In genomic region chr10:52216797-52217563, GRCm38 (mm10) we compare ENCODE assay signal across 8 mouse cellular contexts. TPM values are rescaled to one million over a fixed set of nuclear protein-coding genes. Genes with fewer than 3 reads are reported as not detected.
A peak's percentile ranks its signal among the peaks of the same experiment; 100 is the strongest.
DNase-seq lines count a peak whose midpoint lies in the region; ATAC-seq lines count a peak whose summit lies in the region.

No protein-coding gene starts in this region.

- WGBS in embryonic facial prominence, embryonic 14.5 days, result 23% methylated on average over 7 of the region's 7 CpGs
- 23% methylated on average over 7 of the region's 7 CpGs for WGBS in hindbrain, embryonic 11.5 days

- H3K4me1 ChIP-seq in embryonic facial prominence, embryonic 14.5 days (ENCODE audit: control insufficient read depth, insufficient read depth, low read length), result no peaks in the 10 kb centered on the region
- H3K4me1 ChIP-seq in hindbrain, embryonic 11.5 days (replicated peaks; ENCODE audit: control insufficient read depth, insufficient read depth, low read length), result no peaks in the 10 kb centered on the region

- no peaks in the 10 kb centered on the region for H3K27me3 ChIP-seq in embryonic facial prominence, embryonic 14.5 days (replicated peaks; ENCODE audit: control insufficient read depth, insufficient read depth, low read length)
- H3K27me3 ChIP-seq in hindbrain, embryonic 11.5 days (ENCODE audit: control insufficient read depth, insufficient read depth, low read length), result no peaks in the 10 kb centered on the region

- peak; percentile 51; the same call in 1 of the 2 replicates for ATAC-seq in embryonic facial prominence, embryonic 14.5 days (ENCODE audit: low read depth)
- peak; percentile 45; the same call in 1 of the 2 replicates for ATAC-seq in hindbrain, embryonic 11.5 days (ENCODE audit: low FRiP score)

- no peak overlapping the region for H3K9ac ChIP-seq in embryonic facial prominence, embryonic 14.5 days (ENCODE audit: low read depth, low read length)
- H3K9ac ChIP-seq in hindbrain, embryonic 11.5 days (ENCODE audit: low read depth, low read length), result no peak overlapping the region

- H3K27ac ChIP-seq in embryonic facial prominence, embryonic 14.5 days (replicated peaks; ENCODE audit: low read depth, low read length), result no peak overlapping the region
- no peak overlapping the region for H3K27ac ChIP-seq in hindbrain, embryonic 11.5 days (ENCODE audit: low read depth, low read length)

- no peaks in the 10 kb centered on the region for H3K36me3 ChIP-seq in embryonic facial prominence, embryonic 14.5 days (ENCODE audit: control insufficient read depth, insufficient read depth, low read length)
- no peaks in the 10 kb centered on the region for H3K36me3 ChIP-seq in hindbrain, embryonic 11.5 days (ENCODE audit: control insufficient read depth, insufficient read depth, low read length)

- H3K9me3 ChIP-seq in embryonic facial prominence, embryonic 14.5 days (ENCODE audit: control insufficient read depth, low read length), result no peaks in the 10 kb centered on the region
- H3K9me3 ChIP-seq in hindbrain, embryonic 11.5 days (ENCODE audit: control insufficient read depth, low read length), result no peaks in the 10 kb centered on the region

- no peak overlapping the region for H3K4me3 ChIP-seq in embryonic facial prominence, embryonic 14.5 days (ENCODE audit: low read depth, low read length)
- H3K4me3 ChIP-seq in hindbrain, embryonic 11.5 days (ENCODE audit: low read depth, low read length), result no peak overlapping the region

- DNase-seq in CD4-positive helper T cell, adult 2 months (ENCODE audit: low read depth, low spot score), result peak; percentile 12
- DNase-seq in adrenal gland, postnatal 14 days, result peak; percentile 70
- DNase-seq in embryonic facial prominence, embryonic 14.5 days (ENCODE audit: low spot score), result peak; percentile 64
- peak; percentile 57 for DNase-seq in hindbrain, embryonic 11.5 days (ENCODE audit: low spot score)
- DNase-seq in layer of hippocampus, adult 8-10 months (ENCODE audit: low spot score in 2 of 2), result peak; percentile 22 to 55
- peak; percentile 74 for DNase-seq in lung, postnatal 25 days (ENCODE audit: low spot score)
- DNase-seq in retina, postnatal 1 day, result peak; percentile 63
- DNase-seq in urinary bladder, postnatal 14 days (ENCODE audit: low spot score), result peak; percentile 74

- H3K4me2 ChIP-seq in embryonic facial prominence, embryonic 14.5 days (ENCODE audit: low read depth, low read length), result no peak overlapping the region
- no peak overlapping the region for H3K4me2 ChIP-seq in hindbrain, embryonic 11.5 days (replicated peaks; ENCODE audit: low read depth, low read length)

RNA-seq across cellular contexts. Expression of gene Dcbld1, which starts 16.4 kb away (rescaled TPM):
- 6.3 and 7.0 TPM in 2 replicates for total RNA-seq in adrenal gland, postnatal 14 days (2021)
- polyA plus RNA-seq in embryonic facial prominence, embryonic 14.5 days (2014; fragmentation: Nextera tagmentation; extraction: Ambion mirVana), result 12.8 and 13.6 TPM in 2 replicates
- polyA plus RNA-seq in hindbrain, embryonic 11.5 days (2014; fragmentation: Nextera tagmentation; extraction: Ambion mirVana), result 18.8 and 22.5 TPM in 2 replicates
- total RNA-seq in layer of hippocampus, adult 8-10 months (2022), result 1 to 10 TPM; 6.8 to 8.2 (median 7.7) TPM

RNA-seq across cellular contexts. Expression of gene Ros1, which starts 21.9 kb away (rescaled TPM):
- total RNA-seq in adrenal gland, postnatal 14 days (2021), result not detected in 2 replicates
- 0.11 TPM in 1 of 2 replicates, not detected in the other for polyA plus RNA-seq in embryonic facial prominence, embryonic 14.5 days (2014; fragmentation: Nextera tagmentation; extraction: Ambion mirVana)
- polyA plus RNA-seq in hindbrain, embryonic 11.5 days (2014; fragmentation: Nextera tagmentation; extraction: Ambion mirVana), result 0.03 TPM in 1 of 2 replicates, not detected in the other
- total RNA-seq in layer of hippocampus, adult 8-10 months (2022), result under 1 TPM in 1 of 4 experiments, not detected in 3; 0.05 TPM

Comparison
In these comparisons a context has a peak if more than half of its experiments do, and no peak if none do; other contexts are left out.
1. DNase-seq: peak in every context shown above with its lines; median percentile 74 in lung, postnatal 25 days; 74 in urinary bladder, postnatal 14 days; 70 in adrenal gland, postnatal 14 days; 64 in embryonic facial prominence, embryonic 14.5 days; 63 in retina, postnatal 1 day; 57 in hindbrain, embryonic 11.5 days; 38 in layer of hippocampus, adult 8-10 months; 12 in CD4-positive helper T cell, adult 2 months.